Mouse (Mus musculus): ENCODE data around the gene Reep3.

Gene Reep3

GRCm38 (mm10) chr10:67052429-67052828, 44.3 kb downstream of the Reep3 start:
- no peak for DNase-seq (ENCODE audit: low spot score in 2 of 2)

GRCm38 (mm10) chr10:67051466-67051865, 45.3 kb downstream of the Reep3 start:
- DNase-seq (ENCODE audit: low spot score in 2 of 2) = no peak

- no peak for DNase-seq (ENCODE audit: low spot score in 2 of 2)
Measured at GRCm38 (mm10) chr10:67050766-67051165, 46.0 kb downstream of the Reep3 start.

GRCm38 (mm10) chr10:67049621-67050020, 47.1 kb downstream of the Reep3 start:
- no peak for DNase-seq (ENCODE audit: low spot score in 2 of 2)

GRCm38 (mm10) chr10:67048871-67049615, 47.7 kb downstream of the Reep3 start:
- no peak for DNase-seq (ENCODE audit: low spot score in 2 of 2)

- no peak for DNase-seq (ENCODE audit: low spot score in 2 of 2)
Measured at GRCm38 (mm10) chr10:67047712-67048645, 48.8 kb downstream of the Reep3 start.

- no peak for DNase-seq (ENCODE audit: low spot score in 2 of 2)
Measured at GRCm38 (mm10) chr10:67045192-67045899, 51.4 kb downstream of the Reep3 start.

- DNase-seq (ENCODE audit: low spot score in 2 of 2) = no peak
Measured at GRCm38 (mm10) chr10:67044346-67044745, 52.4 kb downstream of the Reep3 start.

GRCm38 (mm10) chr10:67043236-67043635, 53.5 kb downstream of the Reep3 start:
- DNase-seq (ENCODE audit: low spot score in 2 of 2) = no peak

- DNase-seq (ENCODE audit: low spot score in 2 of 2) = no peak
Measured at GRCm38 (mm10) chr10:67040410-67040809, 56.3 kb downstream of the Reep3 start.

- no peak for DNase-seq (ENCODE audit: low spot score in 2 of 2)
Measured at GRCm38 (mm10) chr10:67039001-67039400, 57.7 kb downstream of the Reep3 start.

- no peak for DNase-seq (ENCODE audit: low spot score in 2 of 2)
Measured at GRCm38 (mm10) chr10:67036542-67036941, 60.2 kb downstream of the Reep3 start.

- no peak for DNase-seq (ENCODE audit: low spot score in 2 of 2)
Measured at GRCm38 (mm10) chr10:67036141-67036540, 60.6 kb downstream of the Reep3 start.

- no peak for DNase-seq (ENCODE audit: low spot score in 2 of 2)
Measured at GRCm38 (mm10) chr10:67031186-67031585, 65.6 kb downstream of the Reep3 start.

GRCm38 (mm10) chr10:67029297-67029696, 67.4 kb downstream of the Reep3 start:
- DNase-seq (ENCODE audit: low spot score in 2 of 2) = no peak

- no peak for DNase-seq (ENCODE audit: low spot score in 2 of 2)
Measured at GRCm38 (mm10) chr10:67026375-67026774, 70.4 kb downstream of the Reep3 start.

- peak; percentile 68 to 87 for DNase-seq (ENCODE audit: low spot score in 2 of 2)
Measured at GRCm38 (mm10) chr10:67025573-67026236, 71.0 kb downstream of the Reep3 start.

- no peak for DNase-seq (ENCODE audit: low spot score in 2 of 2)
Measured at GRCm38 (mm10) chr10:67024391-67024790, 72.4 kb downstream of the Reep3 start.

- DNase-seq (ENCODE audit: low spot score in 2 of 2) = no peak
Measured at GRCm38 (mm10) chr10:67023092-67023491, 73.7 kb downstream of the Reep3 start.

GRCm38 (mm10) chr10:67021494-67021893, 75.3 kb downstream of the Reep3 start:
- no peak for DNase-seq (ENCODE audit: low spot score in 2 of 2)

- DNase-seq (ENCODE audit: low spot score in 2 of 2) = no peak
Measured at GRCm38 (mm10) chr10:67018875-67019274, 77.9 kb downstream of the Reep3 start.

- DNase-seq (ENCODE audit: low spot score in 2 of 2) = no peak
Measured at GRCm38 (mm10) chr10:67017891-67018290, 78.9 kb downstream of the Reep3 start.
